Mouse (Mus musculus) forebrain, postnatal 0 days (tissue): ENCODE data around the gene Tmcc3. TPM values are rescaled to one million over a fixed set of nuclear protein-coding genes. Genes with fewer than 3 reads are reported as not detected.

Experiments
- ATAC-seq: fragments of 200-750 bp; cut with Nextera tagmentation; 2 replicates; pipeline ENCODE4 v1.8.0; 2017; ENCODE audit warnings: mild to moderate bottlenecking, moderate library complexity
- DNase-seq: peaks from one replicate; pipeline ENCODE4 v3.0.0-alpha.2; 2015
- H3K27ac ChIP-seq: fragments of 300-500 bp; sonication (generic); 2 replicates; pipeline ENCODE4 v1.5.1; 2014; ENCODE audit warnings: low read depth, mild to moderate bottlenecking, antibody characterized with exemption, low read length, moderate library complexity, mixed read lengths
- H3K27me3 ChIP-seq: fragments of 300-500 bp; sonication (generic); 2 replicates; pipeline ENCODE4 v1.6.1; 2014; ENCODE audit warnings: mild to moderate bottlenecking, low read length, mixed read lengths; ENCODE audit not compliant: insufficient read depth
- H3K36me3 ChIP-seq: fragments of 300-500 bp; sonication (generic); 2 replicates; pipeline ENCODE4 v1.6.1; 2014; ENCODE audit warnings: mild to moderate bottlenecking, moderate library complexity; ENCODE audit not compliant: insufficient read depth
- H3K4me1 ChIP-seq: fragments of 300-500 bp; sonication (generic); 2 replicates; pipeline ENCODE4 v1.6.1; 2014; ENCODE audit warnings: antibody characterized with exemption; ENCODE audit not compliant: insufficient read depth
- H3K4me2 ChIP-seq: fragments of 300-500 bp; sonication (generic); 2 replicates; pipeline ENCODE4 v1.6.1; 2014; ENCODE audit warnings: low read depth, mild to moderate bottlenecking, moderate library complexity
- H3K4me3 ChIP-seq: fragments of 300-500 bp; sonication (generic); 2 replicates; pipeline ENCODE4 v1.5.1; 2014; ENCODE audit warnings: low read depth, low read length, mixed read lengths
- H3K9ac ChIP-seq: fragments of 300-500 bp; sonication (generic); 2 replicates; pipeline ENCODE4 v1.6.1; 2014; ENCODE audit warnings: mild to moderate bottlenecking
- H3K9me3 ChIP-seq: fragments of 300-500 bp; sonication (generic); 2 replicates; pipeline ENCODE4 v1.6.1; 2016; ENCODE audit warnings: low read length
- CTCF ChIP-seq: sonication (generic); IDR thresholded peaks from 2 replicates; pipeline ENCODE4 v1.5.1; 2016; ENCODE audit warnings: antibody characterized with exemption, control low read depth, low read depth
- WGBS: fragments of 180-500 bp; shearing (Covaris S2); extraction: QIAGEN DNeasy Blood & Tissue Kit; methylation state at CpG from one replicate; pipeline ENCODE4 v1.1.7; 2014; 5-methylcytosine and 5-hydroxymethylcytosine counted together
- microRNA-seq, 2 experiments: library from miRNA; unstranded; fragments of <30 nt; microRNA quantifications; one replicate each; pipeline ENCODE4; 2016
- polyA plus RNA-seq: library from polyadenylated mRNA; unstranded; fragments of >200 nt; fragmentation: Nextera tagmentation; extraction: Ambion mirVana; gene quantifications from 2 replicates; pipeline ENCODE4 v1.2.1, GENCODE M21; 2015
- total RNA-seq: library from RNA; depleted of rRNA; stranded (reverse); fragments of >200 nt; gene quantifications from 2 replicates; pipeline ENCODE4 v1.2.3, GENCODE M21; 2014; rRNA removed

Tmcc3 gene
- total and polyA plus RNA-seq, 2 experiments from 2014 or later: 7.5 to 10.2 TPM

DNA sequence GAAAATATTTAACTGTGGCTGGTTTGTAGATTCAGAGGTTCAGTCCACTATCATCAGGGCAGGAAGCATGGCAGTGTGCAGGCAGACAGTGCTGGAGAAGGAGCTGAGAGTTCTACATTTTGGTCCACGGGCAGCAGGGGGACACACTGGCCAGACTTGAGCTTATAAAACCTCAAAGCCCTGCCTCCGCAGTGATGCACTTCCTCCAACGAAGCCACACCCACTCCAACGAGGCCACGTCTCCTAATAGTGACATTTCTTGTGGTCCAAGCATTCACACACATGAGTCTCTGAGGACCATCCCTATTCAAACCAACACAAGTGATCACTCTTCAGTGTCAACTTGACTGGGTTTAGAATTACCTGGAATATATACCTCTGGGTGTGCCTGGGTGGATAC is 327.5 kb downstream of the Tmcc3 start:
- WGBS: 77% methylated on average over 5 of the region's 5 CpGs
- no peak for TF ChIP-seq CTCF
- no peak overlapping the region for H3K4me3 ChIP-seq
- no peak overlapping the region for H3K27ac ChIP-seq
- ATAC-seq (no peak), DNase-seq (no peak)
- H3K4me1 ChIP-seq: no peaks in the 10 kb centered on the region
- no peaks in the 10 kb centered on the region for H3K36me3 ChIP-seq
- no peak overlapping the region for H3K4me2 ChIP-seq
- H3K27me3 ChIP-seq: no peaks in the 10 kb centered on the region
- H3K9ac ChIP-seq: no peak overlapping the region
- H3K9me3 ChIP-seq: no peaks in the 10 kb centered on the region

DNA sequence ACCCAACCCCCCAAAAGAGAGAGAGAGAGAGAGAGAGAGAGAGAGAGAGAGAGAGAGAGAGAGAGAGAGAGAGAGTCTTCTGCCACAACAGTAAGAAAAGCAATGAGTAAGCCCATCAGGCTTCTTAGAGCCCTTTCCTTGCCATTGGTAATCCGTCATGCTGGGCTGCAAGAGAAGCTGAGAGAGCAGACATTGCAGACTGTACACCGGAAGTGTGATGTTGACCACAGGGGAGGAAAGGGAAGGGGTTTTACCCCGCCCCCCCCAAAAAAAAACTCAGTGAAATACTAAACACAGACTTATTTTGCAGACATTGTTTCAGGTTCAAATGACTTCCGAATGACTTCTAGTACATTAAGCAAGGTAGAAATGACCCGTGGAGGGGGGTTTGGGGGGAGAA is 328.3 kb downstream of the Tmcc3 start:
- DNase-seq (no peak), ATAC-seq (no peak)
- 79% methylated on average over 5 of the region's 5 CpGs for WGBS
- Histone ChIP-seq H3K9ac (no peak overlapping the region), H3K27me3 (no peaks in the 10 kb centered on the region), H3K9me3 (no peaks in the 10 kb centered on the region), H3K4me2 (no peak overlapping the region), H3K36me3 (no peaks in the 10 kb centered on the region), H3K4me1 (no peaks in the 10 kb centered on the region), H3K4me3 (no peak overlapping the region), H3K27ac (no peak overlapping the region)
- no peak for TF ChIP-seq CTCF

Small RNAs within 50 kb of the gene (microRNA-seq; reads per million reads assigned to microRNA genes)
- gene Mir7211: 1.2 reads per million in 2 experiments

Other genes with a start within 250 kb of the Tmcc3 start
- 4.8 and 8.4 TPM in 2 replicates for gene Nr2c1, start 163.9 kb upstream of the Tmcc3 start, total RNA-seq
- gene Nr2c1, start 163.9 kb upstream of the Tmcc3 start, polyA plus RNA-seq: 2.6 and 3.2 TPM in 2 replicates
- gene Ndufa12, start 113.2 kb upstream of the Tmcc3 start, total RNA-seq: 219 and 220 TPM in 2 replicates
- gene Ndufa12, start 113.2 kb upstream of the Tmcc3 start, polyA plus RNA-seq: 483 and 610 TPM in 2 replicates
- gene Gm4792, start 13.2 kb upstream of the Tmcc3 start, total RNA-seq: not detected in 2 replicates
- gene Gm4792, start 13.2 kb upstream of the Tmcc3 start, polyA plus RNA-seq: 0.48 and 0.64 TPM in 2 replicates